Mouse (Mus musculus) liver, embryonic 14 days (tissue): ENCODE data around the gene Kansl1. TPM values are rescaled to one million over a fixed set of nuclear protein-coding genes. Genes with fewer than 3 reads are reported as not detected.

ENCODE experiments used
- polyA plus RNA-seq: library from polyadenylated mRNA; depleted of rRNA; stranded (reverse); fragments of >200 nt; gene quantifications from 2 replicates; pipeline ENCODE4 v1.2.3, GENCODE M21; 2012; rRNA removed

Kansl1 gene
- polyA plus RNA-seq, result 11.8 and 12.4 TPM in 2 replicates

GRCm38 (mm10) chr11:104468751-104469268 is at the start of gene Kansl1:
Gene Kansl1, minus strand, starts transcription at chr11:104468861.

Other genes starting within 250 kb of the Kansl1 start
- 0.16 and 0.21 TPM in 2 replicates for gene Mapt, start 237.5 kb downstream of the Kansl1 start, polyA plus RNA-seq
- 12.5 and 14.0 TPM in 2 replicates for gene Cdc27, start 81.8 kb upstream of the Kansl1 start, polyA plus RNA-seq
- 0.84 and 10.6 TPM in 2 replicates for gene Myl4, start 81.8 kb upstream of the Kansl1 start, polyA plus RNA-seq
- 11.1 and 12.1 TPM in 2 replicates for gene Itgb3, start 139.1 kb upstream of the Kansl1 start, polyA plus RNA-seq
- gene Gm11639, start 216.8 kb upstream of the Kansl1 start, polyA plus RNA-seq, result 0.02 TPM in 2 replicates